Mouse (Mus musculus) cerebellum, adult 2 months (tissue): ENCODE results near the gene Ncor2.

Experiments used
- CTCF ChIP-seq: fragments of 200-500 bp; IDR thresholded peaks from 2 replicates; pipeline ENCODE4 v1.5.1; 2011; ENCODE audit warnings: low read depth, mild to moderate bottlenecking, control low read depth, low read length, moderate library complexity, borderline replicate concordance; ENCODE audit not compliant: insufficient read depth
- POLR2A ChIP-seq: fragments of 200-500 bp; IDR thresholded peaks from 2 replicates; pipeline ENCODE4 v1.6.1; 2011; ENCODE audit warnings: low read length, control low read depth, borderline replicate concordance; ENCODE audit not compliant: insufficient read depth

GRCm38 (mm10) chr5:125138841-125139430 is 40.1 kb downstream of the Ncor2 start:
- TF ChIP-seq CTCF (no peak), POLR2A (no peak)
